In the genomic region with DNA sequence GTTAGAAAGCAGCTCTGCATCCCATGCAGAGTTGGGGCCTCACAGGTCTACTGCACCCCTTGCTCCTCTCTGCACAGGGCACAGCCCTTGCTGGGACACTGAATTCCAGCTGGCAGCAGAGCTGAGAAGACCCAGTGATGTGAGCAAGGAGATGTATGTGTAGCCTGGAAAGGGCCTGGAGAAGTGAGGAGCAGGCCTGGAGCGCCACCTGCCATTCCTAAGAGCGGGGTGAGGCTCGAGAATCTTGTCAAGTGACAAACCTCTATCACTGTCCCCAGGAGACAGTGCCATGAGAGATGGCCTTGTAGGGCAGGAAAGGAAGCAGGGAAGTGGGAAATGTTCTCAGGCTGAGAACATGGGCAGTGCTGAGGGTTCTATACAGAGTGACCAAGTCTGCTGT, we compare ENCODE assay signal across 16 mouse cellular contexts. TPM values are rescaled to one million over a fixed set of nuclear protein-coding genes. Genes with fewer than 3 reads are reported as not detected.
DNase-seq lines count a peak whose midpoint lies in the region; ATAC-seq and TF ChIP-seq lines count a peak whose summit lies in the region.
"Had no signal": no experiment of that assay in that cellular context is flagged by ENCODE, and none has a peak within 500 bp of the region (broad histone marks: within the 10 kb centered on the region; RNA-seq: fewer than 3 reads in every experiment).

No protein-coding gene starts in this region.

- no peaks in the 10 kb centered on the region for H3K36me3 ChIP-seq in kidney, postnatal 0 days (ENCODE audit: insufficient read depth, low read length)
- no peaks in the 10 kb centered on the region for H3K36me3 ChIP-seq in lung, embryonic 14.5 days (ENCODE audit: insufficient read depth)
- H3K36me3 ChIP-seq: heart, embryonic 15.5 days; hindbrain, embryonic 12.5 days; lung, embryonic 15.5 days; stomach, embryonic 15.5 days had no signal

- intact Hi-C loops in gastrocnemius, adult 2 months (cut with DNase I) = loop anchor here (1.0 kb wide), 1 partner anchor 96 kb away; no protein-coding TSS in a partner anchor

- TF ChIP-seq CTCF in gastrocnemius, adult 2 months (IDR thresholded peaks at IDR 0.05) = peak; percentile 59
- TF ChIP-seq CTCF in kidney, postnatal 0 days (IDR thresholded peaks at IDR 0.05; ENCODE audit: low read depth) = peak; percentile 35; the same call in 1 of the 2 replicates
- 0 out of 2 replicates have a peak, but pooled peaks have one; percentile 6 for TF ChIP-seq CTCF in lung, embryonic 14.5 days (IDR thresholded peaks at IDR 0.05; ENCODE audit: low read depth)
- TF ChIP-seq CTCF in cortical plate, adult 2 months (IDR thresholded peaks at IDR 0.05; ENCODE audit: extremely low read depth, insufficient read depth, low read length) = 0 out of 2 replicates have a peak, but pooled peaks have one; percentile 19

- no peaks in the 10 kb centered on the region for H3K4me1 ChIP-seq in kidney, postnatal 0 days (replicated peaks; ENCODE audit: insufficient read depth, low read length)
- no peaks in the 10 kb centered on the region for H3K4me1 ChIP-seq in lung, embryonic 14.5 days (ENCODE audit: insufficient read depth)
- no peaks in the 10 kb centered on the region for H3K4me1 ChIP-seq in cortical plate, adult 2 months (ENCODE audit: control insufficient read depth, insufficient read depth, low read length)
- H3K4me1 ChIP-seq: forebrain, embryonic 13.5 days; heart, embryonic 15.5 days; hindbrain, embryonic 12.5 days; stomach, embryonic 15.5 days had no signal

- H3K4me2 ChIP-seq in kidney, postnatal 0 days (ENCODE audit: low read length) = no peak overlapping the region
- no peak overlapping the region for H3K4me2 ChIP-seq in lung, embryonic 14.5 days
- H3K4me2 ChIP-seq: forebrain, embryonic 13.5 days; heart, embryonic 15.5 days; hindbrain, embryonic 12.5 days; lung, embryonic 15.5 days; stomach, embryonic 15.5 days had no signal

- no peak for DNase-seq in gastrocnemius, adult 2 months
- DNase-seq in gastrocnemius, adult 18-20 months (ENCODE audit: low spot score) = no peak
- DNase-seq in kidney, postnatal 0 days (ENCODE audit: low spot score) = no peak
- no peak for DNase-seq in kidney, adult 11 months
- no peak for DNase-seq in lung, embryonic 14.5 days
- no peak for DNase-seq in lung, adult 18-20 months
- no peak for DNase-seq in layer of hippocampus, postnatal 25 days (ENCODE audit: extremely low spot score in 1 of 2, low spot score in 1 of 2)
- DNase-seq: cerebellum, adult 8-10 months; right cerebral cortex, adult 18-20 months; spleen, adult 18-20 months had no signal

- H3K4me3 ChIP-seq in gastrocnemius, adult 2 months = no peak overlapping the region
- no peak overlapping the region for H3K4me3 ChIP-seq in kidney, postnatal 0 days (replicated peaks; ENCODE audit: low read depth, low read length)
- H3K4me3 ChIP-seq in lung, embryonic 14.5 days (ENCODE audit: low read depth, low read length) = no peak overlapping the region
- H3K4me3 ChIP-seq in cortical plate, adult 2 months (ENCODE audit: insufficient read depth, low read length) = no peak overlapping the region
- H3K4me3 ChIP-seq: forebrain, embryonic 13.5 days; heart, embryonic 15.5 days; hindbrain, embryonic 12.5 days; lung, embryonic 15.5 days; stomach, embryonic 15.5 days had no signal

- H3K9me3 ChIP-seq in kidney, postnatal 0 days (replicated peaks; ENCODE audit: low read length) = no peaks in the 10 kb centered on the region
- H3K9me3 ChIP-seq in lung, embryonic 14.5 days (ENCODE audit: low read depth, low read length) = 0 out of 2 replicates have a peak, but pooled peaks cover 2% of the 10 kb centered on the region
- H3K9me3 ChIP-seq: forebrain, embryonic 13.5 days; heart, embryonic 15.5 days; hindbrain, embryonic 12.5 days; lung, embryonic 15.5 days; stomach, embryonic 15.5 days had no signal

- no peaks in the 10 kb centered on the region for H3K27me3 ChIP-seq in kidney, postnatal 0 days (ENCODE audit: insufficient read depth, low read length)
- H3K27me3 ChIP-seq in lung, embryonic 14.5 days (ENCODE audit: insufficient read depth, low read length) = no peaks in the 10 kb centered on the region
- H3K27me3 ChIP-seq: forebrain, embryonic 13.5 days; heart, embryonic 15.5 days; hindbrain, embryonic 12.5 days; lung, embryonic 15.5 days; stomach, embryonic 15.5 days had no signal

- H3K9ac ChIP-seq in kidney, postnatal 0 days (ENCODE audit: low read depth, low read length) = no peak overlapping the region
- H3K9ac ChIP-seq in lung, embryonic 14.5 days = no peak overlapping the region
- H3K9ac ChIP-seq: forebrain, embryonic 13.5 days; heart, embryonic 15.5 days; hindbrain, embryonic 12.5 days; lung, embryonic 15.5 days; stomach, embryonic 15.5 days had no signal

- no peak for ATAC-seq in kidney, postnatal 0 days (replicated peaks; ENCODE audit: low FRiP score, low read depth)
- ATAC-seq in lung, embryonic 14.5 days (ENCODE audit: insufficient read depth) = no peak
- ATAC-seq: forebrain, embryonic 13.5 days had no signal

- 82% methylated on average over 3 of the region's 3 CpGs for WGBS in kidney, postnatal 0 days
- WGBS in lung, embryonic 14.5 days = 64% methylated on average over 3 of the region's 3 CpGs

- H3K27ac ChIP-seq in gastrocnemius, adult 2 months = no peak overlapping the region
- H3K27ac ChIP-seq in kidney, postnatal 0 days = no peak overlapping the region
- no peak overlapping the region for H3K27ac ChIP-seq in lung, embryonic 14.5 days (ENCODE audit: low read depth)
- H3K27ac ChIP-seq in cortical plate, adult 2 months (ENCODE audit: insufficient read depth, low read length) = no peak overlapping the region
- H3K27ac ChIP-seq: forebrain, embryonic 13.5 days; heart, embryonic 15.5 days; hindbrain, embryonic 12.5 days; lung, embryonic 15.5 days; stomach, embryonic 15.5 days had no signal

- TF ChIP-seq POLR2A in cortical plate, adult 2 months (IDR thresholded peaks at IDR 0.05; ENCODE audit: extremely low read depth, insufficient read depth, low read length) = no peak

RNA-seq across cellular contexts. Expression of a gene that starts 59.6 kb away (rescaled TPM):
- total RNA-seq in gastrocnemius, adult 2 months (2021) = 10 to 100 TPM; 72.0 to 79.2 TPM
- 10 to 100 TPM; 69.7 to 76.0 TPM for total RNA-seq in gastrocnemius, adult 18-20 months (2021)
- 31.3 and 33.8 TPM in 2 replicates for polyA plus RNA-seq in kidney, postnatal 0 days (2015; fragmentation: Nextera tagmentation; extraction: Ambion mirVana)
- polyA plus RNA-seq in lung, embryonic 14.5 days (2014; fragmentation: Nextera tagmentation; extraction: Ambion mirVana) = 46.5 and 50.4 TPM in 2 replicates
- polyA plus RNA-seq in cortical plate, adult 2 months (2012; rRNA removed) = 46.5 and 48.4 TPM in 2 replicates
- 10 to 100 TPM; 70.7 to 80.6 TPM for total RNA-seq in layer of hippocampus, postnatal 25 days (2021)

Comparison
In these comparisons a context has a peak if more than half of its experiments do, and no peak if none do; other contexts are left out.
1. CTCF ChIP-seq: peak in every context shown above with its lines; median percentile 59 in gastrocnemius, adult 2 months; 35 in kidney, postnatal 0 days; 19 in cortical plate, adult 2 months; 6 in lung, embryonic 14.5 days.